Mouse (Mus musculus) embryonic fibroblast, embryonic 13.5 days (primary cell): ENCODE data around the gene Ubqln1. TPM values are rescaled to one million over a fixed set of nuclear protein-coding genes. Genes with fewer than 3 reads are reported as not detected.
A peak's percentile ranks its signal among the peaks of the same experiment; 100 is the strongest.

Source experiments
- H3K27ac ChIP-seq: 2 replicates; pipeline ENCODE4 v1.5.1; 2012; ENCODE audit warnings: low read length, control low read depth, inconsistent platforms; ENCODE audit not compliant: insufficient read depth
- H3K4me1 ChIP-seq: 2 replicates; pipeline ENCODE4 v1.6.1; 2011; ENCODE audit warnings: low read length; ENCODE audit not compliant: control insufficient read depth, insufficient read depth
- H3K4me3 ChIP-seq: 2 replicates; pipeline ENCODE4 v1.5.1; 2011; ENCODE audit warnings: mild to moderate bottlenecking, control low read depth, low read length; ENCODE audit not compliant: insufficient read depth
- CTCF ChIP-seq: IDR thresholded peaks from 2 replicates; pipeline ENCODE4 v1.5.1; 2011; ENCODE audit warnings: mild to moderate bottlenecking, control low read depth, low read length, moderate library complexity, borderline replicate concordance; ENCODE audit not compliant: insufficient read depth
- POLR2A ChIP-seq: IDR thresholded peaks from 2 replicates; pipeline ENCODE4 v1.6.1; 2011; ENCODE audit warnings: low read depth, mild to moderate bottlenecking, control low read depth, low read length, moderate library complexity
- polyA plus RNA-seq: library from polyadenylated mRNA; stranded (reverse); fragments of >200 nt; gene quantifications from 2 replicates; pipeline ENCODE4 v1.2.4, GENCODE M21; 2011; ENCODE audit warnings: low read depth; ENCODE audit not compliant: missing spikeins, insufficient read length

The Ubqln1 gene
- polyA plus RNA-seq: 102 and 103 TPM in 2 replicates

DNA sequence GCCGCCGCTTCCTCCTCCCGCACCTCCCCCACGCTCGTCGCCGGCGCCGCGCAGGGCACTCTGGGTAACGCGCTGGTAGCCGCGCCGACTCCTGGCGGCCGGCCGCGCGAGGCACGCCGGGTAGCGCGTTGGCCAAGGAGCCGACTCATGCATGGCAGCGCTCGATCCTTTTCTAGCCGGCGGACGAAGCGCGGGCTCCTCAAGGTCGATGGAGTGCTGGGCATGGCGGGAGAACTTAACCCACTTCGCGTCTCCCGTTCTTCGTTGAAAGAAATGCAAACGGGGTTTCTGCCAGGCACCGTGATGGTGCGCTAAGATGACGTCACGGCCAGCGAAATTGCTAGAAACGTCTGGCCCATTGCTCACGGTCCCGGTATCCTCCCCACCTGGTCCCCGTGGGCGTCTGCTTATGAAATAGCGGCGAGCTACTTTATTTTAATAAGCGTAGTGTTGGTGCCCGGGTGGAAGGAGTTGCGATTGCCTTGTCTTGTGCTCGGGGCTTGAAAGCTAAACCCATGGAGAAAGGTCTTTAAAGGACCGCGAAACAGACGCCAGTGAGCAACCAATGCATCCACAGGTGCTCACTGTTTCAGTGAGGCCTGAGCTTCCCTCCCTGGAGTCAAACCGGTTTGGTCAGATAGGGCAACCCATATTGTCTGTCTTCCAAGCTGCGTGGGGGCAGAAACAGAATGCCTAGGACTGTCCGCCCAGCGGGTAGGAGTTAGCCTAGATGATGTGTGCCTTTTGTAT lies at the start of gene Ubqln1:
Gene Ubqln1, minus strand, starts transcription at position 62 of the 750 bp plus-strand sequence.
- peak within 1 kb of the TSS; percentile 82 for H3K27ac ChIP-seq
- H3K4me1 ChIP-seq: peaks cover 7% of the 10 kb centered on the region
- peak within 1 kb of the TSS; percentile 99 for H3K4me3 ChIP-seq
- TF ChIP-seq CTCF (no peak), POLR2A (peak; percentile 86)

DNA sequence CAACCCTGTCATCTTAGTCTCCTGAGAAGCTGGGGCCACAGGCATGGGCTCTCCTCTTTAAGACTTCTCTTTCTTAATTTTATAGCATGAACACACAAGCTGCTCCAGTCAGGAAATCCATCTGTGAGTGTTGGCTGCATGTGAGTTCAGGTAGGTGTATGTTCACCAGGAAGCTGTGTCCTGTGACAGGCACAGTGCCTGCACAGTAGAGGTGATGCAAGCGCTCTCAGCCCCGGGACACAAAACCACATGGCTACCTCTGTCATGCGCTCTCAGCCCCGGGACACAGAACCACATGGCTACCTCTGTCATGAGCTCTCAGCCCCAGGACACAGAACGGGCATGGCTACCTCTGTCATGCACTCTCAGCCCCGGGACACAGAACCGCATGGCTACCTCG lies 48.1 kb upstream of the Ubqln1 start:
- no peak for TF ChIP-seq CTCF
- TF ChIP-seq POLR2A: no peak
- no peaks in the 10 kb centered on the region for H3K4me1 ChIP-seq

DNA sequence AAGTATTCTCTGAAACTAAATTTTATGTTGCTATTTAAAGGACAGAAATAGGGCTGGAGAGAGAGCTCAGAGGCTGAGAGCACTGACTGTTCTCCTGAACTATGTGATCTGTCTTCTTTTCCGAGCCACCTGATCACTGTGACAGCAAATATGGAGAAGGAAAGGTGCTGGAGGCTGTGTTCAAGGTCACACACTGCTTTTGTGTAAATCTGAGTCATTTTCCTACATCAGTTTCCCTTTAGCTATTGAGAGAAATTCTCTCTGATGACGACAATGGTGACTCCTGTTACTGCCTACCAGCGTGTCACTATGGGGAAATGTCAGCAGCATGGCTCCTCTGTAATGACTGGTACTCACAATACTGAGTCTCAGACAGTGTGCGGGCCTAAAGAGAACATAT lies 46.2 kb upstream of the Ubqln1 start:
- no peak for TF ChIP-seq CTCF
- no peak for TF ChIP-seq POLR2A
- no peaks in the 10 kb centered on the region for H3K4me1 ChIP-seq
- no peak overlapping the region for H3K27ac ChIP-seq
- no peak overlapping the region for H3K4me3 ChIP-seq

More for the DNA sequence above, 48.1 kb upstream of the Ubqln1 start:
- Histone ChIP-seq H3K4me3 (no peak overlapping the region), H3K27ac (no peak overlapping the region)

DNA sequence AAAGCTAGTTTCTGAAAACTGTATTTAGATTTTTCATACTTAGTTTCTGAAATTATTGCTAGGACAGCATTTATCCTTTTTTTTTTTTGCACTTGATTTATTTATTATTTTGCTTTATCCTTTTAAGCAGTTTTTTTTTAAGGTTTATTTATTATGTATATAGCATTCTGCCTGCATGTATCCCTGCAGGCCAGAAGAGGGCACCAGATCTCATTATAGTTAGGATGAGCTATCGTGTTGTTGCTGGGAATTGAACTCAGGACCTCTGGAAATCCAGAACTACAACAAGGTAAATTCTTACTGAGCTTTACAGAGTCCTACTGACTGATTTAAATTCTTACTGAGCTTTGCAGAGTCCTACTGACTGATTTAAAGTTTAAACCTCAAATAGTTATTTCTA lies 37.8 kb upstream of the Ubqln1 start:
- no peak overlapping the region for H3K4me3 ChIP-seq
- TF ChIP-seq POLR2A (no peak), CTCF (no peak)
- H3K4me1 ChIP-seq: no peaks in the 10 kb centered on the region
- no peak overlapping the region for H3K27ac ChIP-seq

DNA sequence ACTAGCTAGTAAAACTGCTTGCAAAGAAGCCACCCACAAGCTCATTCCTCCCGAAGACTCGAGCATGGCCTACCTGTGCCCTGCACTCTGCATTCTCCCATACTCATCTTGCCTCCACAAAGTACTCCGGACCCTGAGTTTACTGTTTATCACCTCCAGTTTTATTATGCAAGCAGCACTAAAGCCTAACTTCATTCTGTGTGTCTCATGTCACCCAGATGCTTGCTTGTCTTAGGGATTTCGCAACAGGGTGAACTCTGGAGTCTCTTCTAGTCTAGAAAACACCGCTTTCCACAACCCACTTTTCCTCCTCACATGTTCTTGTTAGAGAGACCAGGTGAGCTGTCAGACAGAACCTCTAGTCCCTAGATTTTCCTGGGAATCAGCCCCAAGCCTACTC lies 33.5 kb upstream of the Ubqln1 start:
- no peaks in the 10 kb centered on the region for H3K4me1 ChIP-seq
- TF ChIP-seq POLR2A (no peak), CTCF (no peak)
- H3K4me3 ChIP-seq: no peak overlapping the region
- no peak overlapping the region for H3K27ac ChIP-seq

DNA sequence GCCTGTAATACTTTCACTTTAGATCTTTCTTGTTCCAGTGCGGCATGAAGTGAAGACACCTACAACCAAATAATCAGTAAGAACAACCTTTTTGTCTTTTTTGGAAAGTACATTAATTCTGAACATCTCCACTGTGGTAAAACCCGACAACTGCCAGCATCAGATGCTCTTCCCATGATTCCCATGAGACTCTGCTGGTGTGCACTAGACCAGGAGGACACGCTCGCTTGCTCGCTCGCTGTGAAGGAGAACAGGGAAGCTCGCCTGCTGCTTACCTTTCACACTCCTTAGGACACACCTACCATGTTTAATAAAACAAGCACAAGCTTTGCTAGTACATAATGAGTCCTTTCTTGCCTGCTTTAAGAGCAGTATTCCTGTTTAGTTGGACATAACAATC lies 21.1 kb upstream of the Ubqln1 start:
- Histone ChIP-seq H3K27ac (no peak overlapping the region), H3K4me3 (no peak overlapping the region), H3K4me1 (no peaks in the 10 kb centered on the region)
- TF ChIP-seq CTCF: no peak
- TF ChIP-seq POLR2A: no peak

DNA sequence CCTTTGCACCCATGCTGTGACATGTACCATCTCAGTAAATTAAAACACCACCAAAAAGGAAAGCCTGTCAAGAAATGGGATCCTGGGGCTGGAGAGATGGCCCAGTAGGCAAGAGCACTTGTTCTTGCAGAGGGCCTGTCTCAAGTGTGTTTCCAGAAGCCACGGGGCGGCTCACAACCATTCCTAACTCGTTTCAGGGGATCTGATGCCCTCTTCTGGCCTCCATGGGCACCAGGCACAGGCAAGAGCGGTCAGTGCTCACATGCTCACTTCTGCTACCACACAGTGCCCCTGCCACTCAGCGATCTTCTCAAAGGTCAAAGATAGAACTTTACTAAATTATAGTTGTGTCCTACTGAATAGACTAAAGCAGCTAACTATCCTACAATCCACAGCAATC lies 17.2 kb upstream of the Ubqln1 start:
- no peak overlapping the region for H3K27ac ChIP-seq
- peak; percentile 59; the same call in 1 of the 2 replicates for TF ChIP-seq CTCF
- no peak for TF ChIP-seq POLR2A
- H3K4me1 ChIP-seq: no peaks in the 10 kb centered on the region
- no peak overlapping the region for H3K4me3 ChIP-seq

DNA sequence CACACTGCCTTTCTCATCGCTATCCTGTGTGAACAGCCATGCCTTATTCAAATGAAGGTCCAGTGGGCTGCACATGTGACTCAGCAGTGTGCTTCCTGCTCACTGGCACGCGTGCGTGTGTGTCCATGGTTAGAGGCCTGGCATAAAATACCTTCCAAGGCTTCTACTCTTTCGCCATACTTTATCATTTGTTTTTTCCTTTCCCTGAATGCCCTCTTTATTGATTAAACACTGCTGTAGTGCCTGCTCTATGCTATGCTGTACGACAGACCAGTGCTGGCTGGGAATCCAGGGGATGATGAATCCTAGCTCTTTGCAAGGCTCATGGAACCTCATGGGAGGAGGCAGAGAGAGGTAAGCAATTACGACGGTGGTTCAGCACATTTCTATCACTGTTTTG lies 16.6 kb upstream of the Ubqln1 start:
- Histone ChIP-seq H3K4me1 (no peaks in the 10 kb centered on the region), H3K4me3 (no peak overlapping the region), H3K27ac (no peak overlapping the region)
- TF ChIP-seq POLR2A (no peak), CTCF (no peak)

DNA sequence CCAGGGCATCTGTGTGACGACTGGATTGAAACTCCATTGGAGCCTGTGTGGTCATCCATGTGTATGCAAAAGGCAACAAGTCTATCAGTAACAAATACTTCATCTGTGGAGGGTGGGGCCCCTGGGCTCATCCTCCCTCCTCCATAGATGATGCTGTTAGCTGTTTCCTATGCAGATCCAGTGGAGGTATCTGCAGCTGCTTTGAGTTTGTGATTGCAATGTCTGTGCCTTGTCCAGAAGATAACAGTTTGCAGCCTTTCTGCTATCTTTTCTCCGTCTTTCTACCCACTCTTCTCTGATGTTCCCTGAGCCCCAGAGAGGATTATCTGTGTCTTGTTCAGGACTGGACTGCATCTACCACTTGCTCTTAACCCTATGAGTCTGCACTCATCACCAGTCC lies 13.2 kb upstream of the Ubqln1 start:
- Histone ChIP-seq H3K4me3 (no peak overlapping the region), H3K27ac (no peak overlapping the region), H3K4me1 (no peaks in the 10 kb centered on the region)
- no peak for TF ChIP-seq POLR2A
- no peak for TF ChIP-seq CTCF

DNA sequence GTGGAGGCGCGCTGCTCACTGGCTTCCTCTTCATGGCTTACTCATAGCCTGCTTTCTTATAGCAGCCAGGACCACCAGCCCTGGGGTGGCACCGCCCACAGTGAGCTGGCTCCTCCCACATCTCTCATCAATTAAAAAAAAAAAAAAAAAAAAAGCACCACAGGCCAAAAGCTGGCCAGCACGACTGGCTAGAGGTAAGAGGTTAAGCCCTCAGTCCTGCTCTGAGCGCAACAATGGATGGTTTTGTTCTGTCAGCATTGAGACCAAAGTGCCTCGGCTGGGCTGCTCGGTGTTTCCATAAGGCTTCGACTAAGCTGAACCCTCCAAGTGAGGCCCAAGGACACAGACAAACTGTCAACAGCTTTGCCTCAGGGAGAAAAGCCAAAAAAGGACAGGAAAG lies 10.2 kb upstream of the Ubqln1 start:
- H3K4me3 ChIP-seq: no peak overlapping the region
- no peaks in the 10 kb centered on the region for H3K4me1 ChIP-seq
- TF ChIP-seq CTCF (no peak), POLR2A (no peak)
- H3K27ac ChIP-seq: no peak overlapping the region

DNA sequence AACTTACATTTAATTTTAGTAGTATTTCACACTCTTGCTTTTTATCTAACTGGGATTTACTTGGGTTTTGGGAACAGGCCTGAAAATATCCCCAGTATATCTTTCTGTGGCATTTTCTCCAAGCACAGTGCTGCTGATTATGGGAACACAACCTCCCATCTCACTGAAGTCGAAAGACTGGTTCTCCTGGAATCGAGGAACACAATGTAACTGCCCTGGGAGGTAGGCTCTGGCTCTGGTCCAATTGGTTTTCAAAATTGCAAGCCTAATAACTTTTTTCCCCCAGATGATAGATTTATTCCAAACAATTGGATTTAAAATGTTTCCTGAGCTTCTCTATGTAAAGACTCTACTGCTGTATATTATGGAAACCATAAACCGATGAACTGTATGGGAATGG lies 4.8 kb upstream of the Ubqln1 start:
- 0 out of 2 replicates have a peak, but pooled peaks cover 2% of the 10 kb centered on the region for H3K4me1 ChIP-seq
- no peak for TF ChIP-seq CTCF
- no peak for TF ChIP-seq POLR2A
- H3K27ac ChIP-seq: no peak overlapping the region
- no peak overlapping the region for H3K4me3 ChIP-seq
